Mouse (Mus musculus): Measurements from ENCODE around the gene Gm21304. TPM values are rescaled to one million over a fixed set of nuclear protein-coding genes. Genes with fewer than 3 reads are reported as not detected.

Gene Gm21304
- polyA plus RNA-seq, 1 experiment from 2014 or later, result not detected

Other genes starting within 250 kb of the Gm21304 start
- not detected in 2 replicates for gene Gm21293, start 25.5 kb upstream of the Gm21304 start, polyA plus RNA-seq (2015; fragmentation: Nextera tagmentation; extraction: Ambion mirVana)
- not detected in 2 replicates for gene Gm6763, start 17.0 kb upstream of the Gm21304 start, polyA plus RNA-seq (2015; fragmentation: Nextera tagmentation; extraction: Ambion mirVana)
- gene Gm8764, start 8.5 kb upstream of the Gm21304 start, polyA plus RNA-seq (2015; fragmentation: Nextera tagmentation; extraction: Ambion mirVana), result not detected in 2 replicates
- gene Gm21312, start 8.5 kb downstream of the Gm21304 start, polyA plus RNA-seq (2015; fragmentation: Nextera tagmentation; extraction: Ambion mirVana), result not detected in 2 replicates
- not detected in 2 replicates for gene Gm20765, start 17.0 kb downstream of the Gm21304 start, polyA plus RNA-seq (2015; fragmentation: Nextera tagmentation; extraction: Ambion mirVana)
- not detected in 2 replicates for gene Gm4340, start 25.5 kb downstream of the Gm21304 start, polyA plus RNA-seq (2015; fragmentation: Nextera tagmentation; extraction: Ambion mirVana)

All from neural tube, embryonic 15.5 days (tissue).